Mouse (Mus musculus) ES-Bruce4 (cell line): ENCODE results near the gene Rnps1.

Experiments used
- CTCF ChIP-seq: IDR thresholded peaks from one replicate; pipeline ENCODE4 v1.8.1; 2011; ENCODE audit warnings: low read depth, low read length
- EP300 ChIP-seq: IDR thresholded peaks from 2 replicates; pipeline ENCODE4 v1.6.1; 2011; ENCODE audit warnings: low read depth, low read length; ENCODE audit not compliant: insufficient read depth
- POLR2A ChIP-seq: IDR thresholded peaks from one replicate; pipeline ENCODE4 v1.8.1; 2011; ENCODE audit warnings: low read length; ENCODE audit not compliant: insufficient read depth

DNA sequence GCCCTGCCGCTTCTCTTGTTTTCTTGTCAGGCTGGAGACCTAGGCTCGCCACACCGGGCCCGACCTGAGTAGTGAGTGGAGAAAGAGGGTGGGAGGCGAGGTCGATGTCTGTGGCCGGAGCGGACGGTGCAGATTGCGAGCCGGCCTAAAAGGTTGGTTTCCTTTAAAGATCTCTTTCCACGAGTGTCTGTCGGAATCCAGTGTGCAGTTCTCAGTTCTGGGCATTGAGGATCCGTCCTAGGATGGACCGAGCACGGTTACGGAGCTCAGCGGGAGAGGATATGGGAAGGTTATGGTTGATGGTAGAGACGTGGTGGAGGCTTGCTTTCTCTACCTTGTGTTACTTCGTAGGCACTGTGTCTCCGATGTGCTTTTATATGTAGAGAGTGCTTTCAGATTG is 646 bp downstream of the Rnps1 start:
- TF ChIP-seq CTCF (no peak), POLR2A (no peak), EP300 (no peak)
